Mouse (Mus musculus): Measurements from ENCODE around the gene Bbx.

GRCm38 (mm10) chr16:50186604-50187003 lies 245.6 kb downstream of the Bbx start:
- TF ChIP-seq HCFC1 (IDR thresholded peaks at IDR 0.05; ENCODE audit: low read depth, low read length) (no peak), TBP (conservative IDR thresholded peaks at IDR 0.05; ENCODE audit: low read depth, low read length) (no peak), MAFK (IDR thresholded peaks at IDR 0.05; ENCODE audit: insufficient replicate concordance, low read length) (no peak), USF1 (IDR thresholded peaks at IDR 0.05; ENCODE audit: low read depth, low read length) (no peak)
